Mouse (Mus musculus): ENCODE measurements at regions not wholly inside any gene's neighbourhood (a gene's known extent, or its start where the extent isn't known, plus 50 kb on each side); places are given as distances from the start of the nearest gene placed in this dataset.

DNA sequence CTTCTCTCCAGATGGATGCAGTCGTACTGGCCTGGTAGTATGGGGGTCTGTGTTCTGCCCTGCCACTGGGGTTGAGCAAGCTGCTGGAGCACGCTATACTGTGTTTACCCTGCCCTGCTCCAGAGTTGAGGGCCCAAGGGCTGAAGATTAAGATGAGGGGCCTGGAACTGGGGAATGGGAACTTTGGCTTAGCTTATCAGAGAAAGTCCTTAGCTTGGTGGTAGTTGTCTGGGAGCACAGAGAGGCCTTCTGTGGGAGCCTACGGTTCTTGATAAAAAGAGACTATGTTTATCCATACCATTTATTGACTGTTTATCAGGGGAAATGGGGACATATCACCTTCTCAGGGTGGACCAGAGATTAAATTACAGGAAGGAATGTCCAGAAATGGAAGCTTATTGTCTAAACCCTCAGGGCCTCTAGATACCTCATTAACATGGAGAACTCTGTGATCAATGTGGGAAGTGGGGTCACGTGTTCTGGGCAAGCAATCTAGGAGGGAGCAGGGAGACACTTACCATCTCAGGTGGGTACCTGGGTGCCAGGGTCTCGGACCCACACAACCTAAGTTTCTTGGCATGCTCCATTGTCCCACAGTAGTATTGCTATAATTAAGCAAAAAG is 58.7 kb downstream of the Mycn start:
- Histone ChIP-seq H3K9me3 (ENCODE audit: low read length) (no peaks in the 10 kb centered on the region), H3K27me3 (ENCODE audit: insufficient read depth, low read length) (no peaks in the 10 kb centered on the region), H3K36me3 (ENCODE audit: insufficient read depth) (no peaks in the 10 kb centered on the region), H3K9ac (no peak overlapping the region), H3K4me3 (ENCODE audit: low read depth, low read length) (no peak overlapping the region), H3K27ac (ENCODE audit: low read depth, low read length) (no peak overlapping the region), H3K4me1 (ENCODE audit: insufficient read depth) (no peaks in the 10 kb centered on the region), H3K4me2 (ENCODE audit: low read depth) (no peak overlapping the region)
- 96% methylated on average over 5 of the region's 5 CpGs for WGBS
- ATAC-seq = no peak
- no peak for TF ChIP-seq CTCF (IDR thresholded peaks at IDR 0.05; ENCODE audit: low read depth)
- no peak for DNase-seq

DNA sequence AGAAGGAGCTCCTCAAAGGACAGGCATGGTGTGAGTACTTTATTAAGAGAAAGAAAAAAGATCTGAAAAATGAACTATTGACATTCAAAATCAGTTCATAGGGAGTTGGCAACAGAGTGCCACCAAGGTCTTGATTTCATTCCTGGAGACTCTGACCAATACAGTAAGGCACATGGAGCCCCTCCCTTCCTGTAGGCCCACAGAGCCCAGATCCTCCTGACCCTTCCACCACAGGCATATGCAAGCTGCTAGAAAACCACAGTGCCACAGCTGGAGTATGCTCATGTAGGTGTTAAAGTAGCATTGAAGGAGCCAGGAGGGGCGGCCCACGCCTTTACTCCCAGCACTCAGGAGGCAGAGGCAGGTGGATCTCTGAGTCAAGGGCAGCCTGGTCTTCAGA is 63.7 kb downstream of the Mycn start:
- Histone ChIP-seq H3K4me2 (ENCODE audit: low read depth) (no peak overlapping the region), H3K27ac (ENCODE audit: low read depth, low read length) (peak overlapping the region; percentile 45; the same call in 1 of the 2 replicates), H3K36me3 (ENCODE audit: insufficient read depth) (no peaks in the 10 kb centered on the region), H3K9me3 (ENCODE audit: low read length) (no peaks in the 10 kb centered on the region), H3K27me3 (ENCODE audit: insufficient read depth, low read length) (no peaks in the 10 kb centered on the region), H3K4me1 (ENCODE audit: insufficient read depth) (no peaks in the 10 kb centered on the region), H3K4me3 (ENCODE audit: low read depth, low read length) (no peak overlapping the region), H3K9ac (no peak overlapping the region)
- DNase-seq (no peak), ATAC-seq (no peak)
- no peak for TF ChIP-seq CTCF (IDR thresholded peaks at IDR 0.05; ENCODE audit: low read depth)
- WGBS = 97% methylated on average over 2 of the region's 2 CpGs

DNA sequence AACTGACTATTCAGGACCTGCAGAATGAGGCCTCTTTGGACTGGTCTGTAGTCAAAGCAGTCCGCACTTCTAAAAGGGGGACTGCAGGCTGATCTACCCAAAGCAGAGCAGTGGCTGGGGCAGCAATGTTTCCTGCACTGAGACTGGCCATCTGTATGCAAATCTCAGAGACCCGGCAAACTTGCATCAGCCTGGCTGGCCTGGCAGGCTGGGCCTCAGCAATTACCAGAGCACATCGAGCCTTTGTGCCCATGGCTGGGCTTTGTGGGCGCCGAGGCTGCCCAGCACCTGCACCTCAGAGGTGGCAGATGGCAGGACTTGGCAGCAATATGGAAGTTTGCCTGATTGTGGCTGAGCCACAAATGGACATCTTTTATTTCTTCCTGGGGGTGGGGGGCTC is 64.2 kb downstream of the Mycn start:
- Histone ChIP-seq H3K9me3 (ENCODE audit: low read length) (no peaks in the 10 kb centered on the region), H3K27me3 (ENCODE audit: insufficient read depth, low read length) (no peaks in the 10 kb centered on the region), H3K9ac (no peak overlapping the region), H3K4me3 (ENCODE audit: low read depth, low read length) (no peak overlapping the region), H3K36me3 (ENCODE audit: insufficient read depth) (no peaks in the 10 kb centered on the region), H3K4me2 (ENCODE audit: low read depth) (no peak overlapping the region), H3K27ac (ENCODE audit: low read depth, low read length) (peak overlapping the region; percentile 30; the same call in 1 of the 2 replicates), H3K4me1 (ENCODE audit: insufficient read depth) (no peaks in the 10 kb centered on the region)
- 19% methylated on average over 5 of the region's 5 CpGs for WGBS
- ATAC-seq (peak; percentile 85), DNase-seq (peak; percentile 71)
- no peak for TF ChIP-seq CTCF (IDR thresholded peaks at IDR 0.05; ENCODE audit: low read depth)

DNA sequence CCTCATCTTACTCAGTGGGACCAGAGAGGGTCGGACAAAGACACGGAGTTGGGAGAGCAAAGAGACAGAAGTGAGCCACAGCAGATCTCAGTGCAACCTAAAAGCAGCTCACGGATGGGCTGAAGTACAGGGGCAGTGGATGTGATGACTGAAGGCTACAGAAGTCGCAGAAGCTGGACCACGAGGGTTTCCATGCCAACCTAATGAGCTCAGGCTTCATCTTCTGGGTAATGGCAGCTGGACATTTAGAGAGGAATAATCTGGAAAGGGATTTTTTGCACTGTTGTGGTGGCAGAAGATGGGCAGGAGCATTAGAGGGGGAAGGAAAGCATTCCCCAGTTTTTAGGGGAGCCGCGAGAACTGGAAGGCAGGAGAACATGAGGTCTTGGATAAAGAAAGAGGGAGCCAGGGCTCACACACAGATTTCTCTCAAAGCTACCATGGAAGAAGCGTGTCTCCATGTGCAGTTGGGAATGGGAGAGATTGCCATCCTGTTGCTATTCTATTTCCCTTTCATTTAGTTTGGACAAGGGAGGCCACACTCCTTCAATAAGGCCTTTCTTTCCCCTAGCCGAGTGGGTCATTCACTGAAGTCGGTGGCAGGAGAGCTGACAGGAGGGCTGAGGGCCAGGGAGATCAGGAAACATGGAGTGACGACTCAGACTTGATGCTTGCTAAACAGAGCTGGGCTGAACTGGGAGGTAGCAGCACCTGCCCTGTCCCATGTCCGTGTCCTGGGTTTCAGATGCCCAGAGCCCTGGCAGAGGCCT is 65.6 kb downstream of the Mycn start:
- DNase-seq (peak; percentile 33), ATAC-seq (peak; percentile 47)
- no peaks in the 10 kb centered on the region for H3K4me1 ChIP-seq (ENCODE audit: insufficient read depth)
- no peak overlapping the region for H3K4me2 ChIP-seq (ENCODE audit: low read depth)
- H3K9ac ChIP-seq = no peak overlapping the region
- TF ChIP-seq CTCF (IDR thresholded peaks at IDR 0.05; ENCODE audit: low read depth) = no peak
- no peaks in the 10 kb centered on the region for H3K9me3 ChIP-seq (ENCODE audit: low read length)
- 34% methylated on average over 12 of the region's 12 CpGs for WGBS
- no peaks in the 10 kb centered on the region for H3K27me3 ChIP-seq (ENCODE audit: insufficient read depth, low read length)
- no peaks in the 10 kb centered on the region for H3K36me3 ChIP-seq (ENCODE audit: insufficient read depth)
- H3K4me3 ChIP-seq (ENCODE audit: low read depth, low read length) = no peak overlapping the region
- H3K27ac ChIP-seq (ENCODE audit: low read depth, low read length) = peak overlapping the region; percentile 41; the same call in 1 of the 2 replicates

DNA sequence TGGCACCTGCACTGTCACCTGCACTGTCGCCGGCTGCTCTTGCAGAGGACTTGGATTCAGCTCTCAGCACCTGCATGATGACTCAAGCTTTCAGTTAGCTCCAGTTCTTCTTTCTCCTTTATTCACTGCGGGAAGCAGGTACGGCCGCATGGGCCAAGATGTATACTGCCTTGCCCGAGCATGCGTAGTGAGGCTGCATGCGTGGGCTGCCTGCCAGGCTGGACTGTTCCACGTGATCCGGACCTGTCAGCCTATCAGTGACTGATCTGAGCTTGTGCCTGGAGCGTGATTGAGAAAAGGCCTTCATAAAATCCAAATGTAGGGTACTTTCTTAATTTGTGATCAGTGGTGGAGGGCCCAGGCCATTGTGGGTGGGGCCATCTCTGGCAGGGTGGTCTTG is 68.2 kb downstream of the Mycn start:
- no peak overlapping the region for H3K9ac ChIP-seq
- ATAC-seq (no peak; the same call in 1 of the 2 replicates), DNase-seq (peak; percentile 34)
- no peak for TF ChIP-seq CTCF (IDR thresholded peaks at IDR 0.05; ENCODE audit: low read depth)
- 66% methylated on average over 11 of the region's 11 CpGs for WGBS
- no peak overlapping the region for H3K4me3 ChIP-seq (ENCODE audit: low read depth, low read length)
- H3K27ac ChIP-seq (ENCODE audit: low read depth, low read length) = no peak overlapping the region
- no peaks in the 10 kb centered on the region for H3K9me3 ChIP-seq (ENCODE audit: low read length)
- no peaks in the 10 kb centered on the region for H3K36me3 ChIP-seq (ENCODE audit: insufficient read depth)
- H3K27me3 ChIP-seq (ENCODE audit: insufficient read depth, low read length) = no peaks in the 10 kb centered on the region
- H3K4me2 ChIP-seq (ENCODE audit: low read depth) = no peak overlapping the region
- no peaks in the 10 kb centered on the region for H3K4me1 ChIP-seq (ENCODE audit: insufficient read depth)

DNA sequence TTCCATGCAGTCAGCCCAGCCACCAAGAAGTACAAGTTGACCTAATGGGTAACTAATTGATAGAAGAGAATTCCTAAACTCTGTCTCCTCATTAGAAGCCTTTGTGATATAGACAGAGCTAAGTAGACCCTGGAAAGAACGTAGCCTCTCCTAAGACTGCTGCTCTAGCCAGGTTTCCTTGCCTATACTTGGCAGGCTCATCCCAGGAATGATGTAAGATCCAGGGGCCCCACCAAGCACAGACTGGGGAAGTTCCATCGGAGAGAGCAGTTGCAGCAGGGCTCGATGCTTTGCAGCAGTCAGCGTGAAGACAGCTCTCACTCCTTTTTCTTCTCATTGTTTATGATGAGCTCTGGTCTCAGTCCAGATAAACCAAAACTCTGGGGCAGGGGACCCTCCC is 68.7 kb downstream of the Mycn start:
- Histone ChIP-seq H3K9me3 (ENCODE audit: low read length) (no peaks in the 10 kb centered on the region), H3K9ac (no peak overlapping the region), H3K27ac (ENCODE audit: low read depth, low read length) (no peak overlapping the region), H3K36me3 (ENCODE audit: insufficient read depth) (no peaks in the 10 kb centered on the region), H3K4me3 (ENCODE audit: low read depth, low read length) (no peak overlapping the region), H3K4me2 (ENCODE audit: low read depth) (no peak overlapping the region), H3K27me3 (ENCODE audit: insufficient read depth, low read length) (no peaks in the 10 kb centered on the region), H3K4me1 (ENCODE audit: insufficient read depth) (no peaks in the 10 kb centered on the region)
- no peak for TF ChIP-seq CTCF (IDR thresholded peaks at IDR 0.05; ENCODE audit: low read depth)
- DNase-seq (no peak), ATAC-seq (no peak)
- 52% methylated on average over 4 of the region's 4 CpGs for WGBS

DNA sequence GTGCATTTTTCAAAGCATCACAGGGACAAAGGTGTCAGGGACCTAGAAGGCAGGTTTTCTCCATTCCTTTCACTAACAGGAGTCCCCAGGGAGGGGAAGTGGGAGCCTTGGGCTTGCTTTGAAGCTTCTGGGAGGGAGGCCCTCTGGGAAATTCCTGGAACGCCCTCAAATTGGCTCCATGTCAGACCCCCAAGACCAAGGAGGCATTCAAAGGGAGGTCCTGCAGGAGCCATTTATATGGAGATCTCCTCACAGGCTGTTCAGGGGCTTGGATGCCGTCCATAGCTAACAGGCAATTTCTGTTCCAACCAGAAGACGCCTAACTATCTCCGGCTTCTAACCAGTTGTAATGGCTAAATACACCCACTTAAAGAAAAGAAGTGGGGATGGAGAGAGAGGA is 70.4 kb downstream of the Mycn start:
- Histone ChIP-seq H3K9ac (no peak overlapping the region), H3K27me3 (ENCODE audit: insufficient read depth, low read length) (no peaks in the 10 kb centered on the region), H3K4me3 (ENCODE audit: low read depth, low read length) (no peak overlapping the region), H3K9me3 (ENCODE audit: low read length) (no peaks in the 10 kb centered on the region), H3K27ac (ENCODE audit: low read depth, low read length) (no peak overlapping the region), H3K36me3 (ENCODE audit: insufficient read depth) (no peaks in the 10 kb centered on the region), H3K4me2 (ENCODE audit: low read depth) (no peak overlapping the region), H3K4me1 (ENCODE audit: insufficient read depth) (no peaks in the 10 kb centered on the region)
- ATAC-seq (peak; percentile 59), DNase-seq (peak; percentile 80)
- no peak for TF ChIP-seq CTCF (IDR thresholded peaks at IDR 0.05; ENCODE audit: low read depth)
- 21% methylated on average over 4 of the region's 4 CpGs for WGBS

Data from forebrain, postnatal 0 days (tissue).